Mouse (Mus musculus) c-Kit-positive CD71-positive TER-119-positive erythroid progenitor cells, embryonic 14.5 days (primary cell): Measurements from ENCODE around the gene Arid5b.
"Not testable (repeated sequence)": the region's sequence is repeated elsewhere in the genome, so short reads cannot be mapped to it uniquely, and the experiment has no call there.

Source experiments
- DNase-seq: peaks from one replicate; pipeline ENCODE4 v3.0.0-alpha.2; 2013; ENCODE audit warnings: low spot score

Arid5b gene

DNA sequence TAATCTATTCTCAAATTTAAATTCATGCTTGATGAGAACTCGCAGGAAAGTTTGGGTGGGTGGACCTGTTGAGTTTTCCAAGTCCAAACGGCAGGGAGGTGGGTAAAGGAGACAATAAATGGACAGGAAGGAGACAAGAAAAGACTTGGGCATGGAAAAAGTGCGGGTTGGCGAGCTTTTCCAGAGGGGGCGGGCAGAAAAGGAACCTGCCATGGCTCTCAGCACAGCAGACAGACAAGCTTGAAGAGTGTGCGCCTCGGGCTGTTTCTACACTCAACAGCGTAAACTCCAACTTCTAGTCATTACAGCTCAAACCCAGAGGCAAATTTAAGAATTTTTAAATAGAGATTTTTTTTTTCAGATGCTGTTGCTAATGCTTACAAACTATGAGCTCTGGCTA, 168.4 kb downstream of the Arid5b start:
- DNase-seq, result no peak

DNA sequence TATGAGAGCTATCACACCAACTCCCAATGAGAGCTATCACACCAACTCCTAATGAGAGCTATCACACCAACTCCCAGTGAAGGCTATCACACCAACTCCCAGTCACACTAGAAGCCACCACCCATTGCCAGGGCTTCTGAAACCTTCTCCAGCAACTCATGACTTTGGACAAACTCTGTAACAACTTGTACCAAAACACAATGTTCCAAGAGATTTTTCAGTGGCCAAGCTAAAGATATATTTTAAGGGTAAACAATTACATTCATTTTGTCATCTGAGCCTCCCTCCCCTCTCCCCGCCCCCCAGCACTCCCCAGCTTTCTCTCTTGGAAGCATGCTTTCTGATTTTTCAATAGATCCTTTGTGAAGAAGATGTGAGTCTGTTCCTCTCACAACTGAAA, 168.9 kb downstream of the Arid5b start:
- no peak for DNase-seq

DNA sequence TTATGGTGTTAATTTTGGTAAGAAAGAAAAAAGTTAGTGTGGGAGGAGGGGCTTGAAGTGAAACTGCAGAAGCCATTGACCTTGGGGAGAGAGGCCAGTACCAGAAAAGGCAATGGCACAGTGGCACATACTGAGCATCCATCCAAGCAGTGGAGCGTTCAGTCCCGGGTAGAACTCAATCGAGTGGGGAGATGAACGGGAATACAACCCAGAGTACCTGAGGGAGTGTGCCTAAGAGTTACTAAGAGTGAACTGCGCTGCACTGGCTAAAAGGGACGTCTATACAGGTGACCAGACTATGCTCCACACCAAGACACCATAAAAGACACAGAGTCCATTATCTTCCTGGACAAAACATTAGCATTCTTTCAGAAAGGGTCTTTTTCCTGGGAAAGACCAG, 170.8 kb downstream of the Arid5b start:
- DNase-seq, result no peak

DNA sequence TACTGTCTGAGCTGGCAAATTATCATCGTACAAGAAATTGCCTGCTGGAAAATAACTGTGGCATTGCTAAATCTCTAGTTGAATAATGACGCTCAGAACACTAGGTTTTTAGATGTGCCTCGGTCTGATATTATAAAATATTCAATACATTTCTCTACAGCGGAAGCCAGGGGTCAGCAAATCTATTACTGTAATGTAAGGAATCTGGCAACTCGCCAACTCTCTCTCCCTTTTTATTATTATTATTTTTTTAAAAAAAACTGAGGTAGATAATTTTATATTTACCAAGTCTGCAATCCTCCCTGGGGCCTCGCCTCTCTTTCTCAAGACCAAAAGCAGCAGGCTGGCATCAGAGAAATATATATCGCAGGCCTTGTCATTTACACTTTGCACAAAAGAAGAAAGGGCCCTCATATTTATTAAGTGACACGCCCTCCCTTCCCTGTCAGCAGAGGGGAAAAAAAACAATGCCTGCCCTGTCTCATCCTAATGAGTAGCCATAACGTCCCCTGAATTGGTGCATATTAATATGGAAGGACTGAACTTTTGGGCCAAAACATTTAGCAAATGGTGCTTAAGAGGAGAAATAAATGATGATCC, 172.1 kb downstream of the Arid5b start:
- no peak for DNase-seq

DNA sequence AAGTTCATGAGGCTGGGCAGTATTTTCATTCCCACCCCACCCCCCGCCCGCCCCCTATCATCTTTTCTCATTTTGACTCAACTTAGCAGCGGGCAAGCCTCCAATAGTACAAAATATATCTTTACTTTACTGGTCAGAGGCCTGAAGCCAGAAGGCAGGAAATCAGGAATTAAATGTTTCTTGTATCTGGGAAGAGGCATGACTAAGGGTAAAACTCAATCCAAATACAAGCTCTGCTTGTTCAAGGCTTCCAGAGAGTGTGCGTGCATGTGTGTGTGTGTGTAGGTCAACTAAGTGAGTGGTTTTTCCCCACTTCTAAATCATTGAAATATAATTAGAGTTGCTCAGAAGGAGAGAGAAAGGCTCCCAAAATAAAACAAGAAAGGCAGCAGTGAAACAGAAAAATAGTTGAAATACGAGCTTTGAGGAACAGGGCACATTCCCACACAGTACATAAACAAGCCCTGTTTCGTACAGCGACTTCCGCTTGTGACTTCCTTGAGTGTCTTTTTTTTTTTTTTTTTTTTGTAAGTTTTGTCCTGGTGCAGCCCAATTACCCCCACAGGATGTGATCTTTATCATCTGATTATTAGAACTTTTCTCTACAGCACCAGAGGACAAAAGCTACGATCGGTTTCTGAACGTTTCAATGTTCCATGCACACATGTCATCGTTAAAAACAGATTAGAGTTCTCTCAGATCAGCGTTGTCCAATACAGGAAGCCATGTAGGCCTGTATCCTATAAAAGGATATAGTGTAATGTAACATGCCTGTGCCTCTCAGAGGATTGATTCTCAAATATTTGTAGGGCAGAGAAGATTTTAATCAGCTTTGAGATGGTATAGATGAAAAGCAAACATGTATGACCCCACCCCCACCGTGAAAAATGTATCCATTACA, 173.4 kb downstream of the Arid5b start:
- no peak for DNase-seq

DNA sequence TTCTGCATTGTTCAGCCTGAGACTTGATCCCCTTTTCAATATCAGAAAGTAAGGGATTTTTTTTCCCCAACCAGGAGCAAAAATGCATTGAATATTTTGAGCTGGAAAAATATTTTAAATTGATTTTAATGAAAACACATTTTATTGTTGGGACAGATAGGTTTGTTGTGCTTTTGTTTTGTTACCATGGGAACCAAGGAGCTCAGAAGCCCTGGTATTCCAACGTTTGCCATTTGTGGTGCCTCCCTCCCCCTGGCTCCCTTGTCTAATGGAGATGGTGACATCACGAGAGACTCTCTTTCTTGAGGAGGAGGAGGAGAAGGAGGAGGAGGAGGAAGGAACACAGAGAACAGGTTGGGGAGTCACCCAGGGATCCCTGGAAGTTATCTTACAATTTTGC, 174.1 kb downstream of the Arid5b start:
- DNase-seq, result no peak

DNA sequence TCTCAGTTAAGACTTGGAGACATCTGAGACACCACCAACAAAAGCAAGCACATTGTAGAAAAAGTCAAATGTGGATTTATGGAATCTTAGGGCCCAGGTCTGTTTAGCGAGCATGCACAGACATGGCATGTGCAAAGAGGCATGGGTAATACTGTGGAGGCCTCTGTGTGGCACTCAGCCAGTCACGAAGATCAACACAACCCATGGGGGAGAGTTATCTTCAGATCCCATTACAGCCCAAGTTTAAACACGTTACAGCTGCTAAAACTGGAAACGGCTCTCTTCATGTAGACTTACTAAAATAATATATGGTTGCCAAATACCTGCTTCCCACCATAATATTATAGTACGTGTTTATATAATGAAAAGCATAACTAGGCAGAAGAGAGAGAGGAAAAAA, 174.6 kb downstream of the Arid5b start:
- no peak for DNase-seq

- DNase-seq, result no peak
Observed at GRCm38 (mm10) chr10:68103078-68103855, 175.3 kb downstream of the Arid5b start.

DNA sequence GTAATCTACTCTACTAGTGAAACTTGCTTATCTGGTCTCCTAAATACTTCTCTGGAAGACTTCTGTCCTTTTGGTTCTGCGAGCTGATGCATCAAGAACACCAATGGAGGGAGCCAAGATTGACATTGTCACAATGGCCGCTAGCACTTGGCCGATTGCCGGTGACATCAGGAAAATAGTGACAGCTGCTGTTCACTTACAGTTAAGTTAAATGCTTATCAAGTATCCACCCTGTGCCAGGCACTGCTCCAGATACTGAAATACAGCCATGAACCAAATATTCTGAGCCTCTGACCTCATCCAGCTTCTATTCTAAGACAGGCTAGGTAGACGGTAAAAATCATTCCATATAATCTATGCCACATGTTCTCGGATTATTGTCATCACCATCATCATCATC, 176.0 kb downstream of the Arid5b start:
- no peak for DNase-seq

DNA sequence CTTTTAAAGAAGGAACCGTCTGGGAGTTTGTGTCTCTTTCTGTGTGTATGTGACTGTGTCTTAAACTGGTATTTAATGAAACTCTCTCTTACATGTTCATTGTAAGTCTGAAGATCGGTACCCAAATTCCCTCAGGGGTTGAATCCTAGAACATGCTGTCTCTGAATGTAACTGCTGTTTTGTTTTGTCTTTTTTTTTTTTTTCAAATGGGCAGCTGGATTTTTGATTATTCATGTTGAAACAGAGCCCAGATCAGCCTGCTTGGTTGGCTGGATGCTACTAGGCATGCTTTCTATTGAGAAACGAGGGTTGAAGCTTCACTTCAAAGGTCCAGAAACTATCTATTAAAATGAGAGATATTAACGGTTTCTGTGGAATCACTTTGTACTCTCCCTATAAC, 177.3 kb downstream of the Arid5b start:
- DNase-seq, result no peak

DNA sequence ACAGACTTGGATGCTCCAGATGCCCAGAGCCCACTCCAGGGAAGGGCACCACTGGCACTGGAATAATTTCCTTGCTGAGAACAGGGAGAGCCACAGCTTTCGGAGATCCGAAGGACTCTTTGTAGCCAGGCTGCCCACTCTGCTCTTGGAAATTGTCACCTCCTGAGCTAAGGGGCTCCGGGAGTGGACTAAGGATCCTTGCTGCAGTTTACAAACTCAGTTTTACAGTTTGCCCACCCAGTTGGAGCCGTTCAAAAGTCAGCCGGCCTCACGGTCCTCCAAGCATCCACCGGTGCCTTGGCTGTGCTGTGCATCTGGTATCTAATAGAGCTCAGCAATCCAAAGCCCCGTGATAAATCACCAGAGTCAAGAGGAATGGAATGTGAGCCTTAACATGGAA, 178.0 kb downstream of the Arid5b start:
- no peak for DNase-seq

GRCm38 (mm10) chr10:68099801-68100200, 178.7 kb downstream of the Arid5b start:
- DNase-seq, result not testable (repeated sequence)

DNA sequence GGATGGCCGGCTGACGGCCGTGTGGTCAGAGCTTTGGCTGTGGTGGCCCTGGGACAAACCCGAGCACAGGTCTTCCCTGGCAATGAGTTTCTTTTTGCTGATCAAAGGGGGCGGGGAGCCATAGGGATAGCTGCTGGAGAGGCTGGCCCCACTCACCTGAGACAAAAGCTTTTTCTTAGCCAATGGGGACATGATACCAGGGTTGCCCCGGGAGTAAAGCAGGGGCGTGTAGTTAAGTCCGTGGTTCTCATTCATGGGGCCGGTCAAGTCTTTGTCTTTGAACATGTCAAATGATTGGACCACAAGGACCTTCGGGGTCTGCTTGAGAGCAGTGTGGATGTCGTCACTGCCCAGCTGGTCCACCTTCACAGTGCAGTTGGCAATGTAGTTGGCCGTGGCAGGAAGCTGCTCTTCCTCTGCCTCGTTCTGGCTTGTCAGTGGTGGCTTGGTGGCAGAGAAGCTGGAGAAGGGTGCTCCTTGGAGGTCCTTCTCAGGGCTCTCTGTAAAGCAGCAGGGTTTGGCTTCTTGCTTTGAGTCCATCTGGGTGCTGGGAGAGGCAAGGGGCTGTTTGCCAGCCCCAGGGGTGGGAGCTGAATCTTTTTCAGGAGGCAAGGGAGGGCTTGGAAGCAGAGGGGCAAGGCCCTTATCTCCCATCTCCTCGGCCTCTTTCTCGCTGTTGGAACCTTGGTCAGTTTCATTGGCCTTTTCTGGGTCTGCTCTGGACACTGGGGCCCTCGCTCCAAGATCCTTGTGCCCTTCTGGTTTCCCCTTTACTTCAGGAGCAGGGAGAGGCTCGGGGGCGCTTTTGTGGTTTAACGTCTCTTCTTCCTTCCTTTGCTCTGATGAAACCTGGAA, 180.5 kb downstream of the Arid5b start:
- DNase-seq, result no peak

DNA sequence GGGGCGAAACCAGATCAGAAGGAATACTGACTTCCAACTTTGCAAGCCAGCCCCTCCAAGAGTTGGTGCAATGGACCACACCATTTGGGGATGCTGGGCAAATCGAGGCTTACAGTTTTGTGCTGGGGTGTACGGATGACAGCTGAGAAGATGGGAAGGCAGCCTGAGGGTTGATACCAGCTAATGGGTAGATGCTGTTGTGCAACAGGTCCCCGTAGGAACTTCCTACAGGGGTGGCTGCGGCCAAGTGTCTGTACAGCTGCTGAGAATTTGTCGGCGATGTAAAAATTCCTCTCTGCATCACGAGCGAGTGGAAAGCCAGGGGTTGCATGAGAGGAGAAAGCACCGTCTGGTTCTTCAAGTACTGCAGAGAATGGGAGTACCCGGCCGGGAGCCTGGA, 182.1 kb downstream of the Arid5b start:
- DNase-seq, result no peak

- DNase-seq, result no peak
Observed at GRCm38 (mm10) chr10:68095136-68095535, 183.4 kb downstream of the Arid5b start.

DNA sequence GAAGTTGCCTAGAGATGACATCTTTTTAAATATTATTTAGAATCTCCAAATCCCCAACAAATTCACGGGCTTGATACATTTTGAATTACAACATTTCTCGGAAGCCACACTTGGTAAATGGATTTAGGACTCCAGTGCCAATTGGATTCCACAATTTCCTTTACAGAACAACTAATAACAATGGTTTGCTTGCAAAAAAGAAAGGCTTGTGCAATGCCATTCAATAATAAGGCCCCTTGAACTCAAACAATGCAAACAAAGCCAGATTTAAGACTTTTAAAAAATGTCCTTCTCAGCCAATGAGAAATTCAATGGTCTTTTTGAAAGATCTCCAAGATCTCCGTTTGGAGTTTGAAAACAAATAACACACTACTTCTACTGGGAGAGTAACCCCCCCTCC, 185.0 kb downstream of the Arid5b start:
- no peak for DNase-seq

GRCm38 (mm10) chr10:68091840-68092239, 186.7 kb downstream of the Arid5b start:
- DNase-seq, result no peak

- DNase-seq, result no peak
Observed at GRCm38 (mm10) chr10:68091011-68091410, 187.5 kb downstream of the Arid5b start.

DNA sequence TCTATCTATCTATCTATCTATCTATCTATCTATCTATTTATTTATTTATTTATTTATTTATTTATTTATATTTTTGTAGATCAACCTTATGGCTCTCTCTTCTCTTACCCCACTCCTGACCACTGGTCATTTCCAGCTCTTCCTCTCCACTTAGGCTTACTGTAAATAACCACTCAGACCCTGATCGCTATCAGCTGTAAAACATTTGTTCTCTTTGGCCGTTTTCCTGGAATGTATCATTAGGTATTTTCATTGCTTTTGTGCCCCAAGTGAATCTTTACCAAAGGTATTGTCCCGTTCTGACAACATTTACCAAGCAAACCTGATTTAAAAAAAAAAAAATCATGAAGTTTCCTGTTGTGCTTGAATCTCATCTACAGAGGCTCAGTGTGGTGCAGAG, 188.0 kb downstream of the Arid5b start:
- DNase-seq, result no peak

- DNase-seq, result no peak
Observed at GRCm38 (mm10) chr10:68090197-68090535, 188.4 kb downstream of the Arid5b start.

DNA sequence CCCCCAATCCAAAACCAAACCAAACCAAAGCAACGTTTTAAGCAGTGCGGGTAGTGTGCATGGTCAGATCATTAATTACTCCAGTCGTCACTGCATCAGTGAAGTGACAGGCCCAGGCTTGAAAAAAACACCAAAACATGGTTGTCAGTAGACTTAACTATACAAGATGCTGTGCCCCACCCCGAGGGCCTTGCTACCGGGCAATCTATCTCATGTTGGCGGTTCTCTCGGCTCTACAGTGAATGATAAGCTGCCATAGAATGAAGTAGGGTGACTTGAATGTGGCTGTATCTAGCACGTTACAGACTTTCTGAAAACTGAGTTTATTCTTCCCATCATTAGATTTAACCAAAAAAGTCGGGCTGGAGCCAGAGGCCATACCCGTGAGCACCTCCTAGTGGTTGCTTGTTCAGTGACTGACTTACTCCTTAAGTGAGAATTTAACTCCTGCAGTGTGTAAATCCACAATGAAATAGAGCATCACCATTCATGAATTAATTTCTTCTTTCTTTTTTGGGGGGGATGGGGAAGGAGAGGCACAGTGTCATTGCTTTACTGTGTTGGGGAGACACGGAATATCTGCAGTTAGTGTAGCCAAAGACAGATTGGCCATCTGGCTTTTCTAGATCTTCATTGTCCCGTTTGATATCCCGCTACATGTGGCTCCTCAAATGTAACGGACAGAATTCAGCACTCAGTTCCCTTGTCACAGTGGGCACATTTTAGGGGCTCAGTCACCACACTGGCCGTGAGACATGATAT, 188.9 kb downstream of the Arid5b start:
- peak; percentile 22 for DNase-seq
